Mouse (Mus musculus) cerebellum, adult 9-11 months (tissue): ENCODE results near the gene Skap2.

Experiments
- DNase-seq: peaks from one replicate; pipeline ENCODE4 v3.0.0; 2022

Skap2 gene

DNA sequence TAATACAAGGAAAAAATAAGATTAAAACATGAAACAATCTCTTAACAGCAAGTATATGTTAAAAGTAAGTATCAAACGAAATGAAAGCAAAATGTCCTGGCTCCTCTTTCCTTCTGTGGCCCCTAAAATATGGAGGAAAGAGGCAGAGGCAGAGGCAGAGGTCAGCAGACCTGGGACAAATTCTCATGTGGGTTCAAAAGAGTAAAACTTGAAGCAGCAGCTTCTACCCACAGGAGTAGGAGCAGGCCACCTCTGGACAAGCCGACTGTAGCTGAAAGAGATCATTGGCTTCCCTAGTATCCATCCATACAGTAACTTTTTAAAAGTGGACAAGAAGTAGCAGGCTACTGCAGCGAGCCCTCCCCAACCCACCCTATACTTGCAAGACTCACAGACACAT is 7.4 kb downstream of the Skap2 start:
- no peak for DNase-seq

DNA sequence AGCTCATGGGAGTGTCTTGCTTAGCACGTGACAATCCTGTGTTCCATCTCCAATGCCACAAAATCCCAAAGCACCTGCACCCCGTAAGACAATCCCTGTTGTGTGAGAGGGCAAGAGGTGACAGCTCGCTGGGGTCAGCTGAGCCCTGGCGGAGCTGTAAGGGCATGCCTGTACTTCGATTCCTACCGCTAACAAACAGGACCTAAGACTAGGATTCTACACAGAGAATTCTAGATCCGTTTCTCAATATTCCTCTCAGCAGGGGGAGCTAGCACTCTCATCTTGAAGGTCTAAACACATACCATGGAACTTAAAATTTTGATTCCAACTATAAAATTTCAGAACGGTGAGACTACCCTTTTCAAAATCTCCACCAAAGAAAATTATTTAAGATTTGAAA is 9.7 kb downstream of the Skap2 start:
- DNase-seq = no peak

DNA sequence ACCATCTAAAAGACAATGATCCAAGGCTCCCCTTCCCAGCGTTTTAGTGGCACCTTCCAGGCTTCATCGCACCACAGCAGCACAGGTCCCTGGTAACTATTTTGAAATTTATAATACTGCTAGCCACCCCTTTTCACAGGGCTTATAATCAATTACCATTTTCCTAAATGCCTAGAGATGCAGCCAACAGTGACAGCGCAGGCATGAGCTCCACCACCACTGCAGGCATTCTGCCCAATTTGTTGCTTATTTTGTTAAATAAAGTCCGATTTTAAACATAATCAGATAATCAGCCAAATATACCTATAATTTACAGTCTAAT is 13.2 kb downstream of the Skap2 start:
- DNase-seq = no peak

DNA sequence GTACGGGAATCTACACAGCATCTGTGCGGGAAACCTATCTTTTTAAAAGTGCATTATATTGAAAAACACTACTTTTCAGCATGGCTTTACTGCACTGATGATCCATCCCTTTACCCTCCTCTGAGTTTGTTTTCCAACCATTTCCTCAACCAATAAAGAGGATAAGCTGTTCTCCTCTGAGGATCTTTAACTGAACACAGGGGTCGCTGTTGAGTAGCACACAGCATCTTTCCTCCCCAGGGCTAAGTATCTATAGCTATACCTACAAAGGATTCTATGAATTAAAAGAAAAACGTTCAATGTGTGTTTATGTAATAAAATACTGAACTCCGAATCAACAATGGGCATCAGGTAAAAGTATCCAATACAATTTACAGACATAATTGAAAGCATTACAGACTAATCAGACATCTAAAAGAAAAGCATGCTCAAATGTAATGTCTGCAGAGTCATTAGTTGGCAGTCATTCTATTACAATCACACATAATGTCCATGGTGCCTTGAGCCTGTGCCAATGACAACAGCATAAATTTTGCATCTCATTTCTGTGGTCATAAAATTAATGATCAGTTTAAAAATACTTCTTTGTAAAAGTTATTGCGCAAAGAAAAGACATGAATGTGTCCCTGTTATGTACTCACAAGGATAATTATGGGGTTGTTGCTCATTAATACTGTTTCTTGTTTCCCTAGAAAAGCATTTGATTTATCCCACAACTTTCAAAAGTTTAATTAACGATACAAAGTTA is 13.8 kb downstream of the Skap2 start:
- DNase-seq = no peak

DNA sequence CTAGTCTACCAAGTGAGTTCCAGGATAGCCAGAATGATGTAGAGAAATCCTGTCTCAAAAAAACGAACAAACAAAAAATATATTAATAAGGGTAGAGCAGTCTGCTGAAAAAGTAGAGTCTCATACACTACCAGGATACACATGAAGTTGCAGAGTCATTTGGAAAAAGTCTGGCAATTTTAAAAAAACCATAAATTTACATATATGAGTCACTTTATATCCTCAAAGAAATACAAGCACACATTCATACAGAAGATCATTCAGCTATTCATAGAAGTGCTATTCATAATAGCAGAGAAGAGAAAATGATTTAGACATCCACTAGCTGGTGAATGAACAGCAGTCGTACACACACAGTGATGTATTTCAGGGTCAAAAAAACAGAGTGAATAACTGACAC is 24.4 kb downstream of the Skap2 start:
- DNase-seq = no peak

DNA sequence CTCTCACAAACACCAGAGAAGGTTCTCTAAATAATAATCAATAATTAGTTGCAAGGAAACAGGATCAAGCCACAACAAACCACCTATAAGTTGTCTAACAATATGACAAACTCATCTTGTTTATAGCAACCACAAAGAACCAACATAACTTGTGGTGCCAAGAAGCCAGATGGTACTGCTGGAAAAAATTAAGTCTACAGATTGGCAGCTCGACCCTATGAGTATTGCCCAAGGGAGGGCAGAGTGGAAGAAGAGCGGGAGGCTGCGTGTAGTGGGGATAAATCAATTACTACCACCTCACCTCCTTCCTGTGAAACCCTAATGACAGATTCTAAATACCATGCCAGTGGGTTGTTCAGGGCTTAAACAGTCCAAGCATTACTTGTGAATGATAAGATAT is 34.7 kb downstream of the Skap2 start:
- no peak for DNase-seq

DNA sequence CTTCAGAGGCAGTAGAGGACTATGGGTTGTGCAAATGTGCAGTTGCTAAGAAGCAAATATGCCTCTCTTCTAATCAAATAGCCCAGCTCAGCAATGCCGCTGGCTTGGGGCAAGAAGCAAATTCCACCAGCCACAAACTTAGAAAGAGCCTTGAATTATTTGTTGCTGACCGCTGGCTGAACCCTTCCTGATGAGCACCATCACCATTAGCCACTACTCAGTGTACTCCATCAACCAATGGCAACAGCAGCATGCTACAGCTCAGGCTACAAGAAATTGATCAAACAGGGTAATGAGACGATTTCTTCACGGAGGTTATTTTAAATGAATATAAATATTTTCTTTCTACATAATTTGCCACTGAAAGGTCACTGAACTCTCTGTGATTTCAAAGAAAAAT is 36.6 kb downstream of the Skap2 start:
- DNase-seq = no peak

DNA sequence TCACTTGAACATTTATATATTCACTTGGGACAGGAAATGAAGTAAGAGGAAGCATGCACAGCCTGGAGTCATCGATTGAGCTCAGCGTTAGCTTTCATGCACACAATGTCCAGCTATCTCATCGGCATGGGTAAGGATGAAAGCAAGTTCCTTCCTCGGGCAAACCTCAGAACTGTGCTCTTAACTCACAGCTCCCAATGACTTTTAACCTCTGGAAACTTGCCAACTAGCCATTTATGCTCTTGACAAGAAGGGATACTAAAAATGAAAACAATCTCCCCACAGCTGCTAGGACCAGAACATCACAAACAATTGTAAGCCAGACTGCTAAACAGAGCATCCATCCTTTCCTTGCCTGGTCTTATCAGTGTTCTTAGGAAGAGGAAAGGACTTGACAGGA is 53.4 kb downstream of the Skap2 start:
- no peak for DNase-seq

DNA sequence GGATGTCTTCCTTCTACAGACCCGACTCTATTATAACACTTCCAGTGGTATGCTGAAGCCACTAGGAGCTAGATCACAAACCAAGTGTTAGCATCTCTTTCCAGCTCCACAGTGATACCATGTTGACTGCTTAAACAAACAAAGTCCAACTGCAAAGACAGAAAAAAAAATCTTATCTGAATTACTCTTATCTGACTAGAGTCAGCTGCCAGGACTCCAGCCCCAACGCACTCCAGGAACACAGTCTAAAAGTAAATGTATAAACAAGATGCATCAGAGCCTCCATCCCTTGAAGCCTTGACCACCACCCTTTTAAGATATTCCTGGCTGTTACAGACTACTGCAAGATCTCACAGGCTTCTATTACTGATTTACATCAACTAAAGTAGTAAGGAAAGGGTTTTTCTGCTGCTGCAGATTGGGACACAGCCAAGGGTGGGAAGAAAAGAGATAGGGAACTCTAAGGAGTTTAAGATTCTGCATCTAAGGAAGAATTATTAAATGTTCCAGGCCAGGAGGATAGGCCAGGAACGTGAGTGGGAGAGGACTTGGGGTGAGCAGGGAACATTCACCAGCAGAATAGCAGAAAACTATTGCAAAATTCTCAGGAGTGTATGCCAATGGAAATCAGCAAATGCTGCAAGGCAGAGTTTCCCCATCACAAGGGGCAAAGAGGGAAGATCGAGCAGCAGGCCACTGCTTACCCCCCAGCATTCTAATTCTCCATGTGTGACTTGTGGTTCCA is 56.1 kb downstream of the Skap2 start:
- no peak for DNase-seq

DNA sequence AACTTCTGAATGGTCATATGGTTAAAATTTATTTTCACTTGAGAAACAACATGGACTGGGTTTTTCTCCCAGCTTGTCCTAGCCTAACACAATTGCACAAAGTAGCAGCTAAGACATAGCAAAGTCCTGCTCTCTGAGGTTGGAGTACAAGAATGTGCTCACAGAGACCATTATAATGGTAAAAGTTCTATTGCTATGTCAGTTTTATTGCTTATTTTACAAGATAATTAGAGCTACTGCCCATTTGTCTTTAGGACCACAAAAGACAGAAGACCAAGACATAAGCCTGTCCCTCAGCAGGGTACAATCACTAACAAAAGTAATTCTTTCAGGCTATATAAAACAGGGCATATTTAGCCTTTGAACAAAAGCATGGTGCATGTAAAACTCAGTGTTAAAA is 64.7 kb downstream of the Skap2 start:
- no peak for DNase-seq

DNA sequence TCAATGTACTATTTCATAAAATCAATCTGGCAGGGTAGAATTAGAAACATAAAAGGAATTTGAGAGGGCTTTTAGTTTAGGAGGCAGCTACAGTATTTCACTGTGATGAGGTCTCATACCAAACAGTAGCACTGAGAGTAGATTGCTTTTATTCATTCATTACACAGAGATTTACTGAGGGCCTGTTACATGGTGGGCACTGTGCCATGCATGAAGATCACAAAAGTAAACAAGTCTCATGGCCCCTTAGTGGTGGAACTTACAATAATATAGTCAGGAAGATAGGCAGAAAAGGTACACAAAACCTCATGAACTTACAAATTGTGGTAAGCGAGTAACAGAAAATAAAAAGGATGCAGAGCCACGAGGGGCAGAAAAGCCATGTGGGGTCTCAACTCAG is 67.4 kb downstream of the Skap2 start:
- DNase-seq = no peak

DNA sequence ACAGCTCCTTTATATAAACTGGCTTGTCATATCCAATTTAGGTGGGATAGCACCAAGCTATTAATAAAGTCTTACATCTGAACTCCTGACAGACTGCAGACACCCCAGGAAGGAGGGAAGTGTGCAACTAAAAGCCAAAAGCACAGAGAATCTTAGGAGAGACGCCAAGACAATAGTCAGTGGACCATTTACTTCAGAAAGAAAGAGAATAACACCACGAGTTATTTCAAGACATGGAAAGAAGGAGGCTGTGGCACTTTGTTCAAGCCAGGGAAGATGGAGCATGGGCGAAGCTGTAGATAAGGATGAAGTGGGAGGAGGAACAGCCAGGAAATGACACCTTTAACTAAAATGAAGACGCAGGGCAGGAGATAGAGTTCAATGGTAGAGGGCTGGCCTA is 78.4 kb downstream of the Skap2 start:
- DNase-seq = no peak

DNA sequence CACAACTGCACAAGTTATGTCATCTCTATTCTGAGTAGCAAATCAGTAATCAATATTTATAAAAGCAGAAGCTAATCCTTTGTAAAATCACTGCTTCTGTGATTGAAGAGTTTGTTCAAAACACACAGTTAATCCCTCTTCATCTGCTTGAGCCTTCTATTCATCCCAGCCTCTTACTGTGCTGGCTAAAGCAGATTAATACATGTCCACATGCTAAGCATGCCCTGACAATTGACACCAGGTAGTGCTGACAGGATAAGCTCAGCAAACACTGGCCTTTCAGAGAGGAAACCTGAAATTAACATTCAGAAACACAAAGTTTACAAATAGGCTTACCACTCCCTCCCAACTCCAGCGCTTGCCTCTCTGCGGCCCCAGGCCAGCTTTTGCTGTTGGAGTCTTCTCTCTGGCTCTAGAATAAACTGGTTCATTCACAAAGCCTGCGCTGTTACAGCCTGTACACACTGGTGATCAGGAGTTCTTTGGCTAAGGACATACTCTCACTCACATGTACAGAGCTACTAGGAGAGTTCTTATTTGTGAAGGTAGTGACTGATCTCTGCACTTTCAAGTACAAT is 79.2 kb downstream of the Skap2 start:
- no peak for DNase-seq

DNA sequence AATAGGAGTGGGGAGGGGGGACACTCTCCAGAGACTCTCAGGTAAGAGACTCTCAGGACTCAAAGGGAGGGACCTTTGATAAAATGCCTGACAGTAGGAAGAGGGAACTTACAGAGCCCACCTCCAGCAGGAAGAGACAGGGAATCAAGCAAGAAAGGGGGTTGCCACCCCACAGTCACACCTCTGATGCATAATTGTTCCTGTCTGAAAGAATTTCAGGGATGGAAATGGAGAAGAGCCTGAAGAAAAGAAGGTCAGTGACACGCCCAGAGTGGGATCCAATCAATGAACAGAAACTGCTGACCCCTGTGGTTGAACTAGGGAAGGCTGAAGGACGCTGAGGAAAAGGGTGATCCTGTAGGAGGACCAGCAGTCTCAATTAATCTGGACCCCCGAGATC is 85.2 kb downstream of the Skap2 start:
- no peak for DNase-seq

DNA sequence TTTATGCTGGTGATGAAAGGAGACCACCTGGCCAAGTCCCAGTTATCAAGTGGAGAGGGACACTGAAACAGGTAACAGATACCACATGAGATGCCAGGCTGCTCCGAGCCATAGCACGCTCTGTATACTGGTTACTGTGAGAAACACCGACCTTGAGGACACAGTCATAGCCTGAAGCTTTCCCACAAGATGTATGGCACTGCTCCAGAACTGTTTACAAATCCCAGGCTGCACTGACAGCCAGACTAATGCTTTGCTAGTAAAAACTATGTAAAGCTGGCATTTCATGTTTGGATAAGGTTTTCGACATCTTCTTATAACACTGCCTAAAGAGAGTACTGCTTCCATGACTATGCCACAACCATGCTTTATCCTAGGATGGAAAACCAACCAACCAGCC is 90.5 kb downstream of the Skap2 start:
- no peak for DNase-seq

DNA sequence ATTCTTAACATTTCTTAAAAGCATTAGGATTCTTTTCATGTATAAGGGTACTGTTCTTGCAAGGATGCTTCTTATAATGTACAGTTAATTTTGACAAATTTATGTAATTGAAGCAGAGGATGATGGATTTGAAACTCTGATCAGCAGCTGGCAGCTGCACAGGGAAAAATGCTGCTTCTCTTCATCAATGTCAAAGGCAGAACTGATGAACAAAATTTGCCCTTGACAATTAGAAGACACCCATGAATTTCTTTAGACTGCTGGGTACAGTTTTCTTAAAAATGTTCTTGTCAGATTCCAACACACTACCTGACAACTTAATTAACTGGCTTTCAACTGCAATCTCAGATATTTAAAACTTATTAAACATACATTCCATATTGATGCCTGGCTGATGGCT is 103.9 kb downstream of the Skap2 start:
- DNase-seq = no peak

DNA sequence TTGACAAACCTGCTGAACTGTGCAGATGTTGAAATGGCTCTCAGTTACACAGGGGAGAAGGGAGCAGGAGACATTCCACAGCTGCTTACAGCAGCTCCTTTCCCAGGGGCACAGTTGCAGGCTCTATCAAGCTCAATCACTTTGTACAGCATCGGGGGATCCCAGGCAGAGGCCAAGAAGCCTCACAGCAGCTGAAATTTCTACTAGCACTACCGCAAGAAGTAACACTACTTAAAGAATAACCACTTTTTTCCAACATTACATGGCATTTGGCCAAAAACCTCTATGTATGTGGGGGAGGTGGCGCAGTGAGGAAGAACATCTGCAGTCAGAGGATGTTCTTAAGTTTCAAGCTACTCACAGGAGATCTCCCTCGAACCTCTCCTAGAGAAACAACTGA is 106.7 kb downstream of the Skap2 start:
- DNase-seq = no peak

DNA sequence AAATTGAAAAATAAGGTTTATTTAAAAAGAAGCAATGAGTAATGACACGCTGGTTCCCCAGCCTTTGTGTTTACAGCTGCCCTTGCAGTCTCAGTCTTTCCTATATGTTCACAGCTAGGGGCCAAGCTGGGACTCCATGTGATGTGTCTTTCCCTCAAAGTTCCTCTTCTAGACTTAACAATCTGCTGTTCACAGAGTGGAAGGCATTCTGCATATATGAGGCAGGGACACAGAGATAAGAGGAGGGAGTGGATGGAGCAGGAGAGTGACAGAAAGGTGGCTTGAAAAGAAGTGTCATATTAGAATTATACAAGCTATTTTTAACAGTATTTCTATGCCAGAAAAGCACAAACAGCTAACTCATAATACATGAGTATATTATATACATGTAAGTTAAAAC is 110.8 kb downstream of the Skap2 start:
- no peak for DNase-seq

DNA sequence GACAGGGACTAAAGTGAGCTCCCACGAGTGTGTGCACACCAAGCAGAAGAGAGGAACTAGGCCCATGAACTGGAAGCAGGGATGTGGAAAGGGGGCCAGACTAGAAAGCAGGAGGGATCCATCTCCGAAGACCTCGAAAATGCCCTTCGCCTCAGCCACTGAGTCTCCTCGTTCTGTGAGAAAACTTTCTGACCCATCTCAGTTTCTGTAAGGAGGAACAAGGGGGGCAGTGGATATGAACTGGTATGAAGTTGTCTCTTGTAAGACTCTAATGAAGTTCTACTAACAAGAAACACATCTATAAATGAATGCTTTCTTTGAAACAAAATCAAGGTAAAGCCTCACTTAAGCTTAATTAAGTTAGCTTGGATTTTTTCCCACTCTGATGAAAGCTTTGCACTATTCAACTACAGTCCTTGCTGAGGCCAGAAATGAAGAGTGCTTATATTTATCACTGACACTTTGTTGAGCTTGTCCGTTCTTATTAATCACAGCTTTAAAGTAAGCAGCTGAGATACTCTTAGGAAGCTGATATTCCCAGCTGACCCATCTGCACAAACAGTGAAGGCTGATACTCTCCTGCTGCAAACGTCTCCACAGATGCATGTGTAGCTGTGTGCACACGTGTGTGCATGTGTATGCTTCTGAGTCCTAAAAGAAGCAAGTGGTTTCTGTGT is 113.9 kb downstream of the Skap2 start:
- no peak for DNase-seq

DNA sequence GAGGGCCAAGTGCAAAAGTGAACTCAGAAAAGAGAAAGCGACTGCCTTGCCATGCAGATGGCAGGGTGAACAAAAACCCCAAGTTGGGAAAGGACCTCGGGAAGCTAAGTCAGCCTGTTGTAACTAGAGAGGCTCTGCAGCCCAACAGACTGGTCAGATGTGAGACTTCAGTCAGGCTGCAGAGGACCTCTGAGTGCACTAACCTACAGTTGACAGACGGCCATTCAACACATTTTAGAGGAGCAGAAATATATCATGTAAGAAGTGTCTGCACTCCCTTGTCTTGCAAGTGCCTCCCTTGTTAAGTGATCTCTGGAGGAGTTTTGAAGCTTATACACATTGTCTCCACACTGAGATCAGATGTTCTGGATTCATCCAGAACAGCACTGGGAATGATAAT is 116.6 kb downstream of the Skap2 start:
- DNase-seq = no peak

DNA sequence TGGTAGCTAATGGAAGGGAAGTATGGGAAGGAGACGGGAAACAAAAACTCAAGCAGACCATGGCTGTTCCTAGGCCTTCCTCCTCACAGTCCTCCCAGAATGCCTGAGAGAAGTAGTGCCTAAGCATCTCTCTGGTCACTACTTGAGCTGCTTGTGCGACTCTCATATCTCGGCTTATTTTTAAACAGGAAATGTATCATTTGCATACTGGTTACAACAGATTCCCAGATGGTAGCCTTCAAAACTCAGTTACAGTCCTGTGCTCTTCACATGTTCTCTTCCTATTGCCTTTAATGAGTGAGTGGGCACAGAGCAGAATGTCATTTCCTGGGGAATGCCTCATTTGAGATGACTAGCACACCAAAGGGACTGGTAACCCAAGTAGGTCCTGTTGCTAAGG is 117.6 kb downstream of the Skap2 start:
- DNase-seq = no peak

DNA sequence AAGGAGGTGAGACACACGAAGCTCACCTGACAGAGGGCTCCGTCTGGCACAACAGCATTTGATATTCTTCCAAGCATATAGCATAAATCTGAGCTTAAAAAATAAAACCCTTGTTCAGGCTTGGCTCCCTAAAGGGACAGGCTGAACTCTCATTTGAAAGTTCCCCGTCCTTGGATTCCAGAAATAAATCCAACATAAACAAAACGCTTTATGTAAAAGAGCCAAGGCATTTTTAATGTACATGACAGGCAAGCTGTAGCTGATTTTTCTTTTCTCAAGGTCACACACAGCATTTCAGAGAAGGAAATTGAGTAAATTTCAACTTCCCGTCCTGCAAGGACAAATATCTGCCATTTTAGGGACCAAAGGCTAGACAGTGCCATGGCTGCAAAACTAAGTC is 122.0 kb downstream of the Skap2 start:
- no peak for DNase-seq

DNA sequence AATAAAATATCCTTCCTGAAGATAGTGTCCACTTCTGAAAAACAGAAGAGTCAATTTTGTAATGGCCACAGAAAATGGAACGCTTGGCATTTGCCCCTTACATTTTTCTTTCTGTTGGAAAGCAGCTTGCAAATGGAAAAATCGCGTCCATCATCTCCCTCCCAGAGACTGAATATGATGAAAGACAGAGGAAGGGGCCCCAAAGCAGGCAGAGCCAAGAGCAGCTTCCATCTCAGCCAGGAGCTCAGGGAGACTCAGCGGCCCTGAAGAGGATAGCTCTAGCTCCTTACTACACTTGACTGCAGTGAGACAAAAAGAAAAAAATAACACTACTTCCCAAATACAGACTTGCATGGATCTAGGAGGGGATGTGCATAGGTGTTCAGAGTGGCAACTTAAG is 122.5 kb downstream of the Skap2 start:
- DNase-seq = no peak

DNA sequence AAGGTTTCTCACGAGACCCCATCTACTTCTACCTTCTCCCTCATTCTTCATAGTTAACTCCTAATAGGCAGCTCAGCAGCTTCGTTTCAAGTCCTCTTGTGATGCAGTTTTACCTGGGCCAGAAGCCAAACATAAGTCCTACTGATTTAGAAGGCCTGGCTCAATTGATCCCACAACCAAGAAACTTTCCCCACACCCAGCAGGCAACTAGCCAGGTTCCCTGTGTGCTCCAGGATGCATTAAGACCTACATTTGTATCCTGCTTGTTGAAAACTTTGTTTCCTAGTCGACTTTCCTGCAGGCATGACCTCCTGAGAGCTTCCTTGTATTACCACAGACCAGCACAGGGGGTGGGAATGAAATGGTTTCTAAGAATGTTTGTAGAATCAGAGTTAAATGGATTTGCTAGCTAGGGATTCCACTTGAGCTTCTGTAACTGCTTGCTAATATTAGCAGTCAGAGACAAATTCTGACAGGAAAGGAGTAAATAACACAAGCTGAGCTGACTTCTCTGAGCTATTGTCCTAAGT is 125.4 kb downstream of the Skap2 start:
- no peak for DNase-seq
